Mouse (Mus musculus): ENCODE measurements at regions not wholly inside any gene's neighbourhood (a gene's known extent, or its start where the extent isn't known, plus 50 kb on each side); places are given as distances from the start of the nearest gene placed in this dataset.

GRCm38 (mm10) chr9:24943830-24944229, 145.4 kb upstream of the Gm10181 start:
- TF ChIP-seq CTCF (IDR thresholded peaks at IDR 0.05; ENCODE audit: control insufficient read depth, insufficient read depth, insufficient read length): no peak
- no peak for TF ChIP-seq MYOD1 (IDR thresholded peaks at IDR 0.05; ENCODE audit: control insufficient read depth, insufficient read length, low read depth)
- TF ChIP-seq FOSL1 (IDR thresholded peaks at IDR 0.05; ENCODE audit: insufficient read depth, low read length, poor library complexity, severe bottlenecking): peak; percentile 55
- no peak for TF ChIP-seq CEBPB (IDR thresholded peaks at IDR 0.05; ENCODE audit: low read depth)
- TF ChIP-seq MYOG (IDR thresholded peaks at IDR 0.05; ENCODE audit: control insufficient read depth, extremely low read depth, insufficient read length): no peak
- TF ChIP-seq USF1 (IDR thresholded peaks at IDR 0.05; ENCODE audit: low read depth): no peak

All from C2C12 (cell line).